Mouse (Mus musculus): Measurements from ENCODE around the gene Ferd3l.

Gene Ferd3l

DNA sequence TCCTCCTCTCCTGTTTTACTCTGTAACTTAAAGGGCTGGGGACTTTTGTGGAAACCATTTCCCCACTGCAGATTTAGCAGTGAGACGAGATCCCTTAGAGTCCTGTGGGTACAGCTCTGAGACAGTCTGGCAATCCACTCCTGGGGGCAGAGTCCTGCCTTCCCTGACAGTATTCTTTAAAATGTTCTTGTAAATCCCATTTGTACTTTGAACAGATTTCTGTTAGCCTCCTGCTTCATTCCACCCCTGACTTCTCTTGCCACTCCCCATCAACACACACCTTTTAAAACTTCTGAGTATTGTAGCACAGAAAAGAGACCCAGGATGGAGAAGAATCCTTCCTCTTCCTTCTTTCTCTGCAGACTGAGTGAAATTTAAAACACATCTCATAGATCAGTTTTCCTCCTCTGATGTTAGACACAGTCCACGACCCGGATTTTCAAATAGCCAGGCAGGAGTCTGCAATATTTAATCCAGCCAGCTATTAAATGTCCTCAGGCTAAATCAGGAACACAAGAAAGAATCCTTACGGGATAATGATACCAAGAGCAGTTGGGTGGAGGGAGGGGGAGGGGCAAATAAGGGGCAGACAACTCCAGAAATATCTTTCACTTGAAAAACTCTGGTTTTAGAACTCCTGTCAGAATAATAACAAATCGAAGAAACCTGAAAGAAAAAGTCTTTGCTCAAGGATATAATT, 37.6 kb downstream of the Ferd3l start:
- DNase-seq: no peak

- no peak for DNase-seq
These were observed 38.5 kb downstream of the Ferd3l start for GRCm38 (mm10) chr12:33966490-33967415.

DNA sequence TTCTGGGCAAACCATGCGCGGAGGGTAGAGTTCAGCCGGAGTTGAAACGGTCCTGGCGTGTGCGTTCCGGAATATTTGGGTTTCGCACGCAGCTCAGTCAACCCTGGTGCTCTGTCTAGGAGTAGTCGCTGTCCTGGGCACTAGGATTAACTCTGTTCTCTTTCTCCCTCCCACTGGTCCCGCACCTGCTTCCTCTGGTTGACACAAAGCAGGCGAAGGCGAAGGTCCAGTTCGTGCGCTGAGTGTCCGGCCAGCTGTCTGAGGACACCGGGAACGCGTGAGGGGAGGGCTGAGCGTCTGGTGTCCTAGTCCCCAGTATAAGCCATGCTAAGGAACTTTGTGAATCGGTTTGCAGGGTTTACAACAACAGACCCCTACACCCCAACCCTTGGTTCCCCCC, 39.3 kb downstream of the Ferd3l start:
- no peak for DNase-seq

DNA sequence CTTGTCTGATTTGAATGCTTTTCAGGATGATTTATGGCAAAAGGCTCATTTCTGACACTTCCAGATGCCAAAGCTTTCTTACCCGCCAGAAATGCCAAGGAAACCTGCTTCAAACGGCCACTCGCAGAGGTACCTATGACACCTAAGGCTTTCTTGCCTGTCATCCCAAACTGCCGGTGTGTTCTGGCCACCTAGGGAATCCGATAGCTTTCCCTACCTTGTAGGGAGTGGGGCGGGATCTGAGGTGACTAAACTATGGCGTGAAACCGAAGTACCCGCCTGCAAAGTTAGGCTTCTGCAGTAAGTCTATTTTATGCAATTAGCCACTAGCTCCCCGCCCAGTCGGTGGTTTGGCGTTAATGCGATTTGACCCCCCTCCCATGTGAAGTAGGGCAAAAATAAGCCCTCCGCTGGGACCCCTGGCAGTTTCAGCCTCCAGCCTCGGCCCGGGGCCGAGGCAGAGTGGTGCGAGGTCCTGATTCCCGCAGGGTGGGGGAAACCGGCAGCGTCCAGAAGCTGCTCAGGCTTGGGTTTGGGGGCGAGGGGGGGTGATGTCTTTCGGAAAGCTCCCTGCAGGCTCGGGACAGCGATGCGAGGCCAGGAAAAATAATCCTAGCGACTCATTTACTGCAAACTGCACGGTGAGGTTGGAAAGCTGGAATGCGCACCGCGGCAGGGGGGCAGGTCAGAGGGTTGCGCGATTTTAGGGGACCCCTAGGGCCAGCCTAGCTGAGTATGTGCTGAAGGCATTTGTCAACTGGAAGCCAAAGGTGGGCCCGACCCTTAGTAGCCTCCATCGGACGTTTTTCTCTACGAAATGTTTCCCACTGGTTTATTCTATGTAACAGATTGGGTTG, 40.0 kb downstream of the Ferd3l start:
- DNase-seq: no peak

- DNase-seq: no peak
These were observed 40.6 kb downstream of the Ferd3l start for GRCm38 (mm10) chr12:33968898-33969178.

Measured in right cerebral cortex, postnatal 14 days (tissue).